Mouse (Mus musculus): ENCODE measurements around the gene Iqch. TPM values are rescaled to one million over a fixed set of nuclear protein-coding genes. Genes with fewer than 3 reads are reported as not detected.

Gene Iqch
- total and polyA plus RNA-seq, 2 experiments from 2014 or later: 0.10 to 0.14 TPM

GRCm38 (mm10) chr9:63645084-63645483 lies 42.8 kb upstream of the Iqch start:
- H3K27ac ChIP-seq (ENCODE audit: low read depth, low read length): no peak overlapping the region
- no peak overlapping the region for H3K4me3 ChIP-seq (ENCODE audit: low read depth, low read length)
- H3K36me3 ChIP-seq (ENCODE audit: insufficient read depth): peaks cover 26% of the 10 kb centered on the region; the same call in 1 of the 2 replicates
- TF ChIP-seq CTCF (IDR thresholded peaks at IDR 0.05; ENCODE audit: low read depth): no peak
- no peaks in the 10 kb centered on the region for H3K27me3 ChIP-seq (ENCODE audit: insufficient read depth, low read length)
- WGBS: 83% methylated on average over 8 of the region's 8 CpGs
- ATAC-seq: no peak
- no peak overlapping the region for H3K9ac ChIP-seq
- H3K9me3 ChIP-seq (ENCODE audit: low read length): no peaks in the 10 kb centered on the region
- no peak for DNase-seq
- H3K4me1 ChIP-seq (ENCODE audit: insufficient read depth): no peaks in the 10 kb centered on the region
- H3K4me2 ChIP-seq (ENCODE audit: low read depth): no peak overlapping the region

- Histone ChIP-seq H3K36me3 (ENCODE audit: insufficient read depth) (peaks cover 31% of the 10 kb centered on the region; the same call in 1 of the 2 replicates), H3K4me3 (ENCODE audit: low read depth, low read length) (no peak overlapping the region), H3K4me1 (ENCODE audit: insufficient read depth) (no peaks in the 10 kb centered on the region), H3K27ac (ENCODE audit: low read depth, low read length) (no peak overlapping the region), H3K27me3 (ENCODE audit: insufficient read depth, low read length) (no peaks in the 10 kb centered on the region), H3K4me2 (ENCODE audit: low read depth) (no peak overlapping the region), H3K9me3 (ENCODE audit: low read length) (no peaks in the 10 kb centered on the region), H3K9ac (no peak overlapping the region)
- ATAC-seq (no peak), DNase-seq (no peak)
- WGBS: 97% methylated on average over 6 of the region's 6 CpGs
- no peak for TF ChIP-seq CTCF (IDR thresholded peaks at IDR 0.05; ENCODE audit: low read depth)
These were observed 41.7 kb upstream of the Iqch start for GRCm38 (mm10) chr9:63644011-63644410.

GRCm38 (mm10) chr9:63641983-63642646 lies 39.8 kb upstream of the Iqch start:
- Histone ChIP-seq H3K27ac (ENCODE audit: low read depth, low read length) (no peak overlapping the region), H3K4me1 (ENCODE audit: insufficient read depth) (no peaks in the 10 kb centered on the region), H3K36me3 (ENCODE audit: insufficient read depth) (peaks cover 40% of the 10 kb centered on the region), H3K4me3 (ENCODE audit: low read depth, low read length) (no peak overlapping the region), H3K9ac (no peak overlapping the region), H3K27me3 (ENCODE audit: insufficient read depth, low read length) (no peaks in the 10 kb centered on the region), H3K9me3 (ENCODE audit: low read length) (no peaks in the 10 kb centered on the region), H3K4me2 (ENCODE audit: low read depth) (no peak overlapping the region)
- DNase-seq (no peak), ATAC-seq (no peak)
- WGBS: 89% methylated on average over 4 of the region's 4 CpGs
- no peak for TF ChIP-seq CTCF (IDR thresholded peaks at IDR 0.05; ENCODE audit: low read depth)

GRCm38 (mm10) chr9:63636113-63636512 lies 33.8 kb upstream of the Iqch start:
- Histone ChIP-seq H3K4me3 (ENCODE audit: low read depth, low read length) (no peak overlapping the region), H3K9me3 (ENCODE audit: low read length) (no peaks in the 10 kb centered on the region), H3K4me1 (ENCODE audit: insufficient read depth) (no peaks in the 10 kb centered on the region), H3K27me3 (ENCODE audit: insufficient read depth, low read length) (no peaks in the 10 kb centered on the region), H3K27ac (ENCODE audit: low read depth, low read length) (no peak overlapping the region), H3K36me3 (ENCODE audit: insufficient read depth) (peaks cover 36% of the 10 kb centered on the region), H3K9ac (no peak overlapping the region), H3K4me2 (ENCODE audit: low read depth) (no peak overlapping the region)
- ATAC-seq (no peak), DNase-seq (no peak)
- no peak for TF ChIP-seq CTCF (IDR thresholded peaks at IDR 0.05; ENCODE audit: low read depth)
- 62% methylated on average over 7 of the region's 7 CpGs for WGBS

GRCm38 (mm10) chr9:63633334-63633733 lies 31.0 kb upstream of the Iqch start:
- no peak for DNase-seq
- no peaks in the 10 kb centered on the region for H3K4me1 ChIP-seq (ENCODE audit: insufficient read depth)
- peaks cover 31% of the 10 kb centered on the region for H3K36me3 ChIP-seq (ENCODE audit: insufficient read depth)
- ATAC-seq: no peak
- H3K9me3 ChIP-seq (ENCODE audit: low read length): no peaks in the 10 kb centered on the region
- no peak overlapping the region for H3K9ac ChIP-seq
- no peak for TF ChIP-seq CTCF (IDR thresholded peaks at IDR 0.05; ENCODE audit: low read depth)
- no peak overlapping the region for H3K4me3 ChIP-seq (ENCODE audit: low read depth, low read length)
- no peak overlapping the region for H3K4me2 ChIP-seq (ENCODE audit: low read depth)
- no peaks in the 10 kb centered on the region for H3K27me3 ChIP-seq (ENCODE audit: insufficient read depth, low read length)
- H3K27ac ChIP-seq (ENCODE audit: low read depth, low read length): no peak overlapping the region
- WGBS: 46% methylated on average over 7 of the region's 7 CpGs

GRCm38 (mm10) chr9:63632924-63633323 lies 30.6 kb upstream of the Iqch start:
- no peak for ATAC-seq
- Histone ChIP-seq H3K27me3 (ENCODE audit: insufficient read depth, low read length) (no peaks in the 10 kb centered on the region), H3K36me3 (ENCODE audit: insufficient read depth) (peaks cover 34% of the 10 kb centered on the region), H3K9me3 (ENCODE audit: low read length) (no peaks in the 10 kb centered on the region), H3K4me1 (ENCODE audit: insufficient read depth) (no peaks in the 10 kb centered on the region), H3K4me2 (ENCODE audit: low read depth) (no peak overlapping the region), H3K4me3 (ENCODE audit: low read depth, low read length) (no peak overlapping the region), H3K9ac (no peak overlapping the region), H3K27ac (ENCODE audit: low read depth, low read length) (no peak overlapping the region)
- 20% methylated on average over 11 of the region's 11 CpGs for WGBS
- no peak for TF ChIP-seq CTCF (IDR thresholded peaks at IDR 0.05; ENCODE audit: low read depth)
- DNase-seq: no peak

GRCm38 (mm10) chr9:63632045-63632444 lies 29.8 kb upstream of the Iqch start:
- WGBS: 72% methylated on average over 4 of the region's 4 CpGs
- H3K36me3 ChIP-seq (ENCODE audit: insufficient read depth): peaks cover 34% of the 10 kb centered on the region
- no peaks in the 10 kb centered on the region for H3K27me3 ChIP-seq (ENCODE audit: insufficient read depth, low read length)
- H3K4me3 ChIP-seq (ENCODE audit: low read depth, low read length): no peak overlapping the region
- no peak overlapping the region for H3K27ac ChIP-seq (ENCODE audit: low read depth, low read length)
- H3K4me2 ChIP-seq (ENCODE audit: low read depth): no peak overlapping the region
- peak; percentile 52 for TF ChIP-seq CTCF (IDR thresholded peaks at IDR 0.05; ENCODE audit: low read depth)
- H3K9me3 ChIP-seq (ENCODE audit: low read length): no peaks in the 10 kb centered on the region
- H3K9ac ChIP-seq: no peak overlapping the region
- H3K4me1 ChIP-seq (ENCODE audit: insufficient read depth): no peaks in the 10 kb centered on the region
- DNase-seq (no peak), ATAC-seq (no peak)
